In genomic region chr12:83125284-83125683, GRCm38 (mm10) we compare ENCODE assay signal across 10 mouse cellular contexts.
"Had no signal": no experiment of that assay in that cellular context is flagged by ENCODE, and none has a peak within 500 bp of the region (broad histone marks: within the 10 kb centered on the region; RNA-seq: fewer than 3 reads in every experiment).

No protein-coding gene starts in this region.

- DNase-seq: kidney, adult 18-20 months; kidney, postnatal 14 days; liver; liver, embryonic 13.5 days; liver, postnatal 0 days; lung, postnatal 14 days; midbrain, embryonic 14.5 days; right cerebral cortex, postnatal 25 days; thymus, adult 18-20 months; thymus, postnatal 14 days had no signal
